Mouse (Mus musculus) stomach, postnatal 0 days (tissue): Measurements from ENCODE around the gene Fto.

Experiments used
- CTCF ChIP-seq: IDR thresholded peaks from 2 replicates; pipeline ENCODE4 v1.5.1; 2016; ENCODE audit warnings: antibody characterized with exemption, low read depth, mild to moderate bottlenecking, moderate library complexity
- EP300 ChIP-seq: optimal IDR thresholded peaks from 2 replicates; pipeline ENCODE3; 2016; ENCODE audit warnings: antibody characterized with exemption

DNA sequence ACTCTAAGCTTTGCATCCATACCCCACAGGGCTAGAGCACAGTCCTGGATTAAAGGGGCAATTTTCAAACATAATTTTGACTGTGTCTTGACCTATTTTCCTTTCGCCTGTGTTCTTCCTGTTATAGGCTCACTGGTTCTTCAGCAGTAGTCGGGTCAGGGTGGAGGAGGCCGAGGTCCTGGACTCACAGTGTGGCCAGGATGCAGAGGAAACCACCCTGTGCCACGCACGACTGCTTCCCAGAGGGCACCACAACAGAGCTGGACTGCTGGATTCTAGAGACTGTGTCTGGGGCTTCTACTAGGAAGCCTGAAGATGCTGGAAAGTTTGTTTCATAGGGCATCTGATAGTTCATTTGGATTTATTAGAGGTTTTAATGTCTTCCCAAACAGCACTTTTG is 366.8 kb downstream of the Fto start:
- TF ChIP-seq CTCF = no peak
- TF ChIP-seq EP300 = no peak
